Mouse (Mus musculus): ENCODE results near the gene Csf2rb2.

DNA sequence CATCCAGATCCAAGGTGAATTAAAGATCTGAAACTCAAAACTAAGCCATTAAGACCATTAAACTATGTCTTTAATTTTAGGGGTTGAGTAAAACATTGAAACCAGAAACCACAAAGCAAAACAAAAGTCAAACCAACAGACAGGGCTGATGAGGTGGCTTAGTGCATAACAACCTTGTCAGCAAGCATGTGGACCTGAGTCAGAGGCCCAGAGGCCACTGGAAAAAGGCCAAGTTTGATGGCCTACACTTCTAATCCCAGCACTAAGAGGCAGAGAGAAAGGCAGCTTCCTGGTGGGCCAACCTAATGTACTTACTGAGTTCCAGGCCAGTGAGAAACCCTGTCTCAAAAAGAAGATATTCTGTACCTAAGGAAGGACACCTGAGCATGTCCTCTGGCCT lies 4.7 kb downstream of the Csf2rb2 start:
- TF ChIP-seq POLR2A (IDR thresholded peaks at IDR 0.05; ENCODE audit: low read depth, low read length) (no peak), CTCF (conservative IDR thresholded peaks at IDR 0.05; ENCODE audit: insufficient read depth, insufficient read length, low read depth, low read length) (no peak)

All from kidney, adult 2 months (tissue).